Mouse (Mus musculus) stomach, embryonic 16.5 days (tissue): ENCODE results near the gene Hsd11b2. TPM values are rescaled to one million over a fixed set of nuclear protein-coding genes. Genes with fewer than 3 reads are reported as not detected.

Experiments used
- ATAC-seq: fragments of 200-750 bp; cut with Nextera tagmentation; 2 replicates; pipeline ENCODE4 v1.8.0; 2017; ENCODE audit warnings: moderate number of reproducible peaks, moderate TSS enrichment; ENCODE audit not compliant: insufficient read depth, low FRiP score
- H3K27ac ChIP-seq: fragments of 300-500 bp; sonication (generic); 2 replicates; pipeline ENCODE4 v1.5.1; 2014; ENCODE audit warnings: low read length
- H3K27me3 ChIP-seq: fragments of 300-500 bp; sonication (generic); 2 replicates; pipeline ENCODE4 v1.6.1; 2014; ENCODE audit warnings: low read length, control low read depth, mixed read lengths; ENCODE audit not compliant: control insufficient read depth, insufficient read depth
- H3K36me3 ChIP-seq: fragments of 300-500 bp; sonication (generic); 2 replicates; pipeline ENCODE4 v1.6.1; 2014; ENCODE audit warnings: low read length; ENCODE audit not compliant: control insufficient read depth, insufficient read depth
- H3K4me1 ChIP-seq: fragments of 300-500 bp; sonication (generic); 2 replicates; pipeline ENCODE4 v1.6.1; 2014; ENCODE audit warnings: low read length, control low read depth, mixed read lengths; ENCODE audit not compliant: control insufficient read depth, insufficient read depth
- H3K4me2 ChIP-seq: fragments of 300-500 bp; sonication (generic); 2 replicates; pipeline ENCODE4 v1.6.1; 2014; ENCODE audit warnings: low read depth, low read length, mixed read lengths
- H3K4me3 ChIP-seq: fragments of 300-500 bp; sonication (generic); replicated peaks from 2 replicates; pipeline ENCODE4 v1.5.1; 2014; ENCODE audit warnings: mild to moderate bottlenecking, low read length
- H3K9ac ChIP-seq: fragments of 300-500 bp; sonication (generic); 2 replicates; pipeline ENCODE4 v1.6.1; 2014; ENCODE audit warnings: low read length
- H3K9me3 ChIP-seq: fragments of 300-500 bp; sonication (generic); replicated peaks from 2 replicates; pipeline ENCODE4 v1.6.1; 2016; ENCODE audit warnings: low read length, control low read depth; ENCODE audit not compliant: control insufficient read depth
- WGBS: fragments of 180-500 bp; shearing (Covaris S2); extraction: QIAGEN DNeasy Blood & Tissue Kit; methylation state at CpG from one replicate; pipeline ENCODE4 v1.1.7; 2014; 5-methylcytosine and 5-hydroxymethylcytosine counted together
- polyA plus RNA-seq: library from polyadenylated mRNA; unstranded; fragments of >200 nt; fragmentation: Nextera tagmentation; extraction: Ambion mirVana; gene quantifications from 2 replicates; pipeline ENCODE4 v1.2.1, GENCODE M21; 2015

Hsd11b2 gene
- polyA plus RNA-seq, 1 experiment from 2014 or later: 2.5 TPM

DNA sequence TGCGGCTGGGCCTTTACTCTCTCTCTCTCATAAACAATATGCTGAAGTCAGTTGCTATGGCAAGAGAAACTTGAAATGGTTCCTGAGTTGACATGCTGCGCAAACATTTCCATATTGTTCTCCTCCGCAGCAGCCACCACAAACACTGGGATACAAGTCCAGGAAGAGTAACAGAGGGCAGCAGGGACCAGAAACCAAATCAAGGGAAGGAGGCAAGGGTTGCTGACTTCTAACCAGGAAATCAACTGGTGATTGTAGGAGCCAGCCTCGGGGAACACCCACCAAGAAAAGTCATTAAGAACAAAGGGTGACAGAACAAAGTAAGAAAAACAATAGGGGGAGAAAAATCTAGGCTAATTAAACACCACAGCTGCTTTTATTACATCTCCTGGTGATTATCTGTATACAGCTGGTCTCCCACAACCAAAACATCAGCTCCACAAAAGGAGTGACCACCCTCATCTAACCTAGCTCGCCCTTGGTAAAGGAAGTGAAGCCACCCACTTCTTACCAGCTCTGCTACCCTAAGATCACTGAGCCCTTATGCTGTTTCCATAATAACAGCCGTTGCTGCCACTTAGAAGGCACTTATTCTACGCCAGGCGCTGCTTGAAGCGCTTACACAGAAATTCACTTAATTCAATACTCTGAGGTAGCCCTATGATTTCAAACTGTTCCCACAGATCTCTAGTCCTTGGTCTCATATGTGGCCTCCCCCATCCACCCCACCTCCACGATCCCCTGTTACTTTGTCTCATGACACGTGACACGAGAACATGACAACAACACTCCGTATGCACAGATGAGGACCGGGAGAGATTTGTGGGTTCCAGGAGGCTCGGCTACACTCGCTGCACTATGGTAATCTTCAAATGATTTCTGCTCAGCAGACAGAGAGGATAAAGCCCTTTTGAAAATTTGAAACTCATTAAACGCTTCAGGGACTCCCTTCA lies 22.9 kb upstream of the Hsd11b2 start:
- Histone ChIP-seq H3K4me3 (peak overlapping the region; percentile 85), H3K27me3 (no peaks in the 10 kb centered on the region), H3K9me3 (no peaks in the 10 kb centered on the region), H3K9ac (peak overlapping the region; percentile 96), H3K4me2 (peak overlapping the region; percentile 92), H3K36me3 (no peaks in the 10 kb centered on the region), H3K27ac (peak overlapping the region; percentile 73), H3K4me1 (peaks cover 15% of the 10 kb centered on the region)
- 40% methylated on average over 17 of the region's 17 CpGs for WGBS
- ATAC-seq: no peak

DNA sequence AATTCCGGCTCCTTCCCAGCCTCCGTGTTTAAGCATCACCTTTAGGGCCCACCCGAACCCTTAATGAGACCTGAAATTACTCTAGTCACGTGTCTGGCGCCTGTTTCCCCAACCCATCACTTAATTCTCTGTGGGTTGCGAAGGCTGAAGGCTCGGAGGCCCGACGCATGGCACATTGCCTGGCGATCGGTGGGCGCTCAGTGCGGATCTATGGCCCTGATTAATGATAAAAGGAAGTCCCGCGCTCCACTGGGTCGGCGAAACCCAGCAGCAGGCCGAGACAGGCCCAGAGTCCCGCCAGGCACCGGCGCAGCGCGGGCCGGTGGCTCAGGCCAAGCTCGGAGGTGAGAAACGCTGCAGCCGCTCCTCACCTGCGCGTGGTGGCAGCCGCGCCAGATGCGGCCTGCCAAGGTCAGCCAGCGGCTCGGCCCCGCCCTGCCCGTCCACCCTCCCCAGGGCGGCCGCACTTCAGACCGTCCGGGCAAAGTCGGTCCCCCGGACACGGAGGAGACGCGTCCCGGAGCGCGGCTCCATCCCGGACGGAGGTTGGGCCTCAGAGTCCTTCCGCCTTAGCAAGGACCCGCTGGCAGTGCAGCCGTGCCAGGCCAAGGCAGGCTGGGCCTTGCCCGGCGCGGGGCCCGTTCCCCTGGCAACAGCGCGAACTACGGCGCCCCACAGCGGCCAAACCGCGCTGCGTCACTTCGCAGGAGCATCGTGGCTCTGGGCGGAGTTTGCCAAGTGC lies 21.9 kb upstream of the Hsd11b2 start, which contains the start of gene Zdhhc1:
Zdhhc1 (minus strand) TSS at position 464 of the 742 bp plus-strand sequence.
- Histone ChIP-seq H3K36me3 (no peaks in the 10 kb centered on the region), H3K4me2 (peak within 1 kb of the TSS; percentile 92), H3K4me1 (peaks cover 15% of the 10 kb centered on the region), H3K27me3 (no peaks in the 10 kb centered on the region), H3K9ac (peak within 1 kb of the TSS; percentile 96), H3K4me3 (peak within 1 kb of the TSS; percentile 85), H3K9me3 (no peaks in the 10 kb centered on the region), H3K27ac (peak within 1 kb of the TSS; percentile 73)
- WGBS: under 1% methylated on average over 67 of the region's 68 CpGs
- ATAC-seq: peak; percentile 90

DNA sequence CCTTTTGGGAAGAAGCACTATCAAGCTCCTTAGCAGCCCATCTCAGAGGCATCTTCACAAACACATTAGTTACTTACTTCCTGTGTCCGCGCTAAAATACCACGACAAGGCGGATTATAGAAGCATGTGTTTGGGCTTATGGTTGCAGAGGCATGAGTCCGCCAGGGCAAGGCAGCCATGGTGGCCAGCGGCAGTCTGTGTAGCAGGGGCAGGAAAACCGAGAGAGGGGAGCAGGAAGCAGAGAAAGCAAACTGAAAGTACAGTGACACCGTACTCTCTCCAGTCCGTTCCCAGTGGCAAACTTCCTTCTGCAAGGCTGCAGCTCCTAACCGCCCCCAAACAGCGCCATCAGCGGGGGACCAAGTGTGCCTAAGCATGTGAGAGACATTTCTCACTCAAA lies 18.8 kb upstream of the Hsd11b2 start:
- Histone ChIP-seq H3K4me1 (peaks cover 12% of the 10 kb centered on the region), H3K27ac (no peak overlapping the region), H3K4me2 (no peak overlapping the region), H3K27me3 (no peaks in the 10 kb centered on the region), H3K4me3 (peak overlapping the region; percentile 17; the same call in 1 of the 2 replicates), H3K9me3 (no peaks in the 10 kb centered on the region), H3K36me3 (no peaks in the 10 kb centered on the region), H3K9ac (no peak overlapping the region; the same call in 1 of the 2 replicates)
- WGBS: 61% methylated on average over 12 of the region's 12 CpGs
- no peak for ATAC-seq

DNA sequence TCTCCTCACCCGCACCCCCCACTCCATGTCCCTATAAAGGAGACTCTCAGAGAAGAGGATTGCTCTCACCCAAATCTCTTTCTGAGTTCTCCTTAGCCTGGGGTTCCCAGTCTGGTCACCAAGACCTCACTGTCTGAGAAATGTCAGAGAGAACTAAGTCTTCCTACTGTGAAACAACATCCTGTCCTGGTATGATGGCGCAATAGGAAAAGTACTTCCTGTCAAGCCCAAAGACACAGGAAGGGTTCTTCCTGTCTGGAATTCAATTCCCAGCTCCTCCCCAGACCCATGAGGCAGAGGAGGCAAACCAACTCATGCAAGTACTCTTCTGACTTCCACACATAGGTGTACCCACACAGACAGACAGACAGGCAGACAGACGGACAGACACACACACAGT lies 13.9 kb upstream of the Hsd11b2 start:
- no peak overlapping the region for H3K9ac ChIP-seq
- H3K9me3 ChIP-seq: no peaks in the 10 kb centered on the region
- WGBS: 73% methylated on average over 3 of the region's 3 CpGs
- H3K4me1 ChIP-seq: peaks cover 8% of the 10 kb centered on the region
- no peaks in the 10 kb centered on the region for H3K36me3 ChIP-seq
- no peak overlapping the region for H3K4me3 ChIP-seq
- no peak overlapping the region for H3K27ac ChIP-seq
- ATAC-seq: no peak
- no peak overlapping the region for H3K4me2 ChIP-seq
- H3K27me3 ChIP-seq: no peaks in the 10 kb centered on the region

DNA sequence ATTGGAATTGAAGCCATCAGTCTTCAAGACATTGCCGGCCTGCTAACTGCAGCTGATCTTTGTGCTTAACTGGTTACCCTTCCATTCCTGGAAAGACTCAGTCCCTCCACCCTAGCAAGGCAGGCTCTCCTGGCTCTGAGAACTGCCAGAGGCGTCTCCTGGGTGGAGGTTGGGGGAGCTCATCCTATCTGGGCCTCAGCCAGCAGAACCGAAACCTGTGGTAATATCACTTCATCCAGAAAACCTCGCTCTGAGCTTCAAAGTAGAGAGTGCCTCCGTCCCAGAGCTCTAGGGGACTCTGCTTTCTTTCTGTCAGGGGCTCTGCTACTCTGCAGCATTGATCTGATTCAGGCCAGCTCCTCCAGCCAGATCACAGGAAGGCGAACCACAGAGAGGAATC lies 11.6 kb upstream of the Hsd11b2 start:
- Histone ChIP-seq H3K4me2 (no peak overlapping the region), H3K9ac (peak overlapping the region; percentile 37; the same call in 1 of the 2 replicates), H3K9me3 (no peaks in the 10 kb centered on the region), H3K27me3 (no peaks in the 10 kb centered on the region), H3K27ac (no peak overlapping the region), H3K4me3 (no peak overlapping the region), H3K4me1 (peaks cover 13% of the 10 kb centered on the region), H3K36me3 (no peaks in the 10 kb centered on the region)
- ATAC-seq: no peak
- 64% methylated on average over 6 of the region's 6 CpGs for WGBS

DNA sequence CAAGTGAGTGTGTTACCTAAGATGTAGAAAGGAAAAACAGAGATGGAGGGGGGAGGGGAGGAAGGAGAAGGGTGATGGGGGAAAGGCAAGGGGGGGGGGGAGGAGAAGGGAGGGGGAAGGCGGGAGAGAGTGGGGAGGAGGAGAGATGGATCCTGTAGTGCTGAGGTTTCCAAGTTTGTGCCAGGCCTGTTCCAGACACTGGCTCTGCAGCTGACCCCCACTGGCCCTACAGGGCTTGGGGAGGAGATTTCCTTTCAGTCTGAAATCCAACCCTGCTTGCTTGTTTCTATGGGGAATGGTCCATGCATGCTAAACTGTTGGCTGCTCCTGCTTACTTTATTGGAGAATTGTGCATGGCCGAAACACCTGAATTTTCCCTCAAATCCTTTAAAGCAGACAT lies 9.8 kb upstream of the Hsd11b2 start:
- Histone ChIP-seq H3K36me3 (no peaks in the 10 kb centered on the region), H3K4me3 (no peak overlapping the region), H3K27me3 (no peaks in the 10 kb centered on the region), H3K9me3 (no peaks in the 10 kb centered on the region), H3K4me2 (no peak overlapping the region), H3K9ac (no peak overlapping the region), H3K27ac (no peak overlapping the region), H3K4me1 (peaks cover 13% of the 10 kb centered on the region)
- no peak for ATAC-seq
- 71% methylated on average over 1 of the region's 2 CpGs for WGBS

DNA sequence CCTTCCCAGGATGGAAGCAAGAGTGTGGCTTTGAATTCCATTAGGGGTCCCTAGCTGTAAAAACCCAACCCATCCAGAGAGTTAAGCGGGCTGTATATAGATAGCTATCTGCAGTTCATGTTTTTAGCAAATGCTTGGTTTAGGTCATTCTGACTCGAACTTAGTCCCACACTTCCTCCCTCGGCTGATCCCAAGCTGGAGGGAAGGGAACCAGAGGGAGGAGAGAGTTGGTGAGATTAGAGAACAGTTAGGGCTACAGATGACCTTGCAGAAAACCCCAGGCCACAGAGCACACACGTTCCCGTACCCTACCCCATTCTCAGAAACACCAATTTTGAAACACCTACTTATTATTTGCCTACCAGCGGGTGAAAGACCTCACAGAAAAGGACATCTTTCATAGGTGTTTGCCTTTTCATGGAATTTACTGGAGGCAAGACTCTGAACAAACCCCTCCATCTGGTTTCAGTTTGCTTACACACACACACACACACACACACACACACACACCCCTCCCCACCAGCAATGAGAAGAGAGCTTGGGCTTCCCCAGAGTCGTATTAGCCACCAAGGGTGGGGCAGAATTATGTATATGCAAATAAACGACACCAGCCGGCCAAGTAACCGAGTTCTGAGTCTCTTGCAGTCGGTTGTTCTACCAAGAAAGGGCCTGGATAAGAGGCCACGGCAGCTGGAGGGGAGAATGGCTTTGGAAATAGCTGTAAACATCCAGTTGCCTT lies 8.4 kb upstream of the Hsd11b2 start:
- H3K9me3 ChIP-seq: no peaks in the 10 kb centered on the region
- H3K27ac ChIP-seq: peak overlapping the region; percentile 30
- H3K4me3 ChIP-seq: no peak overlapping the region
- H3K4me2 ChIP-seq: no peak overlapping the region; the same call in 1 of the 2 replicates
- no peaks in the 10 kb centered on the region for H3K36me3 ChIP-seq
- H3K27me3 ChIP-seq: no peaks in the 10 kb centered on the region
- 23% methylated on average over 12 of the region's 12 CpGs for WGBS
- H3K9ac ChIP-seq: no peak overlapping the region
- peaks cover 13% of the 10 kb centered on the region for H3K4me1 ChIP-seq
- peak; percentile 65 for ATAC-seq

DNA sequence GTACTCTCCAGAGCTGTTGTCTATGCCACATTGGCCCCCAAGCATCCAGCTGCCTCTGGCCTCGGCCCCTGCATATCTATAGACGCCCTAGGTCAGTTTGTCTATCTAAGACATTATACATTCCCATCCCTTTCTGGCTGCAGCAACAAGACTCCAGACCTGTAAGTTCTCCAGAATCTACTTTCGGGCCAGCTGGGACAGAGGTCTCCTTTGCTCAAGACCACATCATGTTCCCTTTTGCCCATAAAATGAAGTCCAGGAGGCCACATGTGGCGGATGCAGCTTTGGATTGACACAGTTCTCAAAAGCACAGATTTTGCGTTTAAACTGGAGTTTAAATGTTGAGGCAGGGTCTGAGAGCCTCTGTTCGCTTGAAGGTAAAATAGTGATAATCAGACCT lies 4.4 kb upstream of the Hsd11b2 start:
- Histone ChIP-seq H3K9ac (no peak overlapping the region), H3K27me3 (no peaks in the 10 kb centered on the region; the same call in 1 of the 2 replicates), H3K27ac (no peak overlapping the region), H3K4me3 (no peak overlapping the region), H3K9me3 (no peaks in the 10 kb centered on the region), H3K4me1 (peaks cover 29% of the 10 kb centered on the region), H3K36me3 (no peaks in the 10 kb centered on the region), H3K4me2 (no peak overlapping the region)
- 89% methylated on average over 6 of the region's 6 CpGs for WGBS
- ATAC-seq: no peak
